Mouse (Mus musculus) cerebellum, adult (tissue): ENCODE data around the gene Dusp28.
"Not testable (repeated sequence)": the region's sequence is repeated elsewhere in the genome, so short reads cannot be mapped to it uniquely, and the experiment has no call there.

ENCODE experiments used
- ATAC-seq: cut with Nextera tagmentation; 2 replicates; pipeline ENCODE4 v1.9.2; 2017; ENCODE audit warnings: mild to moderate bottlenecking, moderate library complexity, mixed read lengths; ENCODE audit not compliant: insufficient number of reproducible peaks, low FRiP score, low TSS enrichment

The Dusp28 gene

GRCm38 (mm10) chr1:92936467-92936866 lies 29.7 kb downstream of the Dusp28 start:
- no peak for ATAC-seq

- ATAC-seq, result no peak
These were observed 31.0 kb downstream of the Dusp28 start for GRCm38 (mm10) chr1:92937797-92938196.

- no peak for ATAC-seq
These were observed 33.0 kb downstream of the Dusp28 start for GRCm38 (mm10) chr1:92939746-92940145.

GRCm38 (mm10) chr1:92943219-92943989 lies 36.6 kb downstream of the Dusp28 start:
- no peak for ATAC-seq

- ATAC-seq, result no peak
These were observed 41.2 kb downstream of the Dusp28 start for GRCm38 (mm10) chr1:92947966-92948365.

- no peak for ATAC-seq
These were observed 42.6 kb downstream of the Dusp28 start for GRCm38 (mm10) chr1:92949426-92949825.

- no peak for ATAC-seq
These were observed 43.8 kb downstream of the Dusp28 start, which contains the start of gene Gpr35 for GRCm38 (mm10) chr1:92950607-92951006. Gene Gpr35 (plus strand): TSS chr1:92950865.

- no peak for ATAC-seq
These were observed 46.9 kb downstream of the Dusp28 start for GRCm38 (mm10) chr1:92953641-92954040.

- ATAC-seq, result not testable (repeated sequence)
These were observed 50.0 kb downstream of the Dusp28 start for GRCm38 (mm10) chr1:92956571-92957335.
